Mouse (Mus musculus) ES-E14 (cell line): ENCODE results near the gene Rpl11.

Experiments
- CHD2 ChIP-seq: IDR thresholded peaks from 2 replicates; pipeline ENCODE4 v1.6.1; 2014; ENCODE audit warnings: mild to moderate bottlenecking, low read depth, low read length, inconsistent platforms
- HCFC1 ChIP-seq: IDR thresholded peaks from 2 replicates; pipeline ENCODE4 v1.6.1; 2012; ENCODE audit warnings: low read length, inconsistent platforms, borderline replicate concordance; ENCODE audit not compliant: insufficient read depth
- MAFK ChIP-seq: IDR thresholded peaks from 2 replicates; pipeline ENCODE4 v1.6.1; 2014; ENCODE audit warnings: mild to moderate bottlenecking, low read depth, low read length, inconsistent platforms; ENCODE audit not compliant: insufficient read depth
- ZC3H11A ChIP-seq: IDR thresholded peaks from 2 replicates; pipeline ENCODE4 v1.6.1; 2012; ENCODE audit warnings: low read depth, mild to moderate bottlenecking, inconsistent platforms, low read length, borderline replicate concordance
- ZNF384 ChIP-seq: IDR thresholded peaks from 2 replicates; pipeline ENCODE4 v1.6.1; 2012; ENCODE audit warnings: low read depth, low read length, inconsistent platforms

GRCm38 (mm10) chr4:136004107-136004675, 49.0 kb downstream of the Rpl11 start:
- no peak for TF ChIP-seq HCFC1
- TF ChIP-seq ZC3H11A = no peak
- no peak for TF ChIP-seq ZNF384
- no peak for TF ChIP-seq CHD2
- no peak for TF ChIP-seq MAFK
